Mouse (Mus musculus) lung, postnatal 0 days (tissue): ENCODE data around the gene Gm8369.

Source experiments
- CTCF ChIP-seq: IDR thresholded peaks from 2 replicates; pipeline ENCODE4 v1.5.1; 2016; ENCODE audit warnings: antibody characterized with exemption, mild to moderate bottlenecking
- EP300 ChIP-seq: IDR thresholded peaks from 2 replicates; pipeline ENCODE4 v1.6.1; 2016; ENCODE audit warnings: antibody characterized with exemption, mild to moderate bottlenecking, control low read depth

DNA sequence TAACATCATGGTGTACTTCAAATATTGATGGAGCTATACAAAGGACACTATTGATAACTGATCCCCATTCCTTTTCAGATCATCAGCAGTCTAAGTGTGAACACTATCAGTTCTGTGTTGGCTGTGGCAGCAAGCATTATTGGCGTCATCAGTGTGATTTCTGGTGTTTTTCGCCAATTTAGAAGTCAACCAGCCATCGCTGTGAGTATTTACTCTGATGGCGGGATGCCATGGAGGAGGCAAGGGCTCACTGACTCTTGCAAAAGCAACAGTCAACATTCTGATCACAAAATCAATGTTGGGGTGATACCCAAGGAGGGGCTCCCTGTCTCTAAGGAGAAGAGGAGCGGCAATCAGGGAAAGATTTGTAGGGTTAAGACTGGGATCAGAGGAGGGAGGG, 69.0 kb downstream of the Gm8369 start:
- TF ChIP-seq EP300 (no peak), CTCF (no peak)
